Mouse (Mus musculus) hindbrain, embryonic 11.5 days (tissue): ENCODE data around the gene Pin4. TPM values are rescaled to one million over a fixed set of nuclear protein-coding genes. Genes with fewer than 3 reads are reported as not detected.

Source experiments
- ATAC-seq: fragments of 200-750 bp; cut with Nextera tagmentation; 2 replicates; pipeline ENCODE4 v1.8.0; 2017; ENCODE audit warnings: mild to moderate bottlenecking, moderate TSS enrichment, moderate library complexity; ENCODE audit not compliant: low FRiP score
- DNase-seq: peaks from one replicate; pipeline ENCODE4 v3.0.0-alpha.2; 2015; ENCODE audit warnings: low spot score
- H3K27ac ChIP-seq: fragments of 300-500 bp; sonication (generic); 2 replicates; pipeline ENCODE4 v1.5.1; 2014; ENCODE audit warnings: mild to moderate bottlenecking, low read depth, low read length
- H3K27me3 ChIP-seq: fragments of 300-500 bp; sonication (generic); 2 replicates; pipeline ENCODE4 v1.6.1; 2014; ENCODE audit warnings: mild to moderate bottlenecking, low read length, moderate library complexity, mixed read lengths; ENCODE audit not compliant: control insufficient read depth, insufficient read depth
- H3K36me3 ChIP-seq: fragments of 300-500 bp; sonication (generic); 2 replicates; pipeline ENCODE4 v1.6.1; 2014; ENCODE audit warnings: mild to moderate bottlenecking, low read length, moderate library complexity, mixed read lengths; ENCODE audit not compliant: control insufficient read depth, insufficient read depth
- H3K4me1 ChIP-seq: fragments of 300-500 bp; sonication (generic); replicated peaks from 2 replicates; pipeline ENCODE4 v1.6.1; 2014; ENCODE audit warnings: low read length, mixed read lengths; ENCODE audit not compliant: control insufficient read depth, insufficient read depth
- H3K4me2 ChIP-seq: fragments of 300-500 bp; sonication (generic); replicated peaks from 2 replicates; pipeline ENCODE4 v1.6.1; 2014; ENCODE audit warnings: mild to moderate bottlenecking, low read depth, low read length
- H3K4me3 ChIP-seq: fragments of 300-500 bp; sonication (generic); 2 replicates; pipeline ENCODE4 v1.5.1; 2014; ENCODE audit warnings: low read depth, low read length
- H3K9ac ChIP-seq: fragments of 300-500 bp; sonication (generic); 2 replicates; pipeline ENCODE4 v1.6.1; 2014; ENCODE audit warnings: low read depth, low read length
- H3K9me3 ChIP-seq: fragments of 300-500 bp; sonication (generic); 2 replicates; pipeline ENCODE4 v1.6.1; 2016; ENCODE audit warnings: low read length; ENCODE audit not compliant: control insufficient read depth
- whole genome bisulfite sequencing: fragments of 180-500 bp; shearing (Covaris S2); extraction: QIAGEN DNeasy Blood & Tissue Kit; methylation state at CpG from one replicate; pipeline ENCODE4 v1.1.7; 2014; 5-methylcytosine and 5-hydroxymethylcytosine counted together
- polyA plus RNA-seq: library from polyadenylated mRNA; unstranded; fragments of >200 nt; fragmentation: Nextera tagmentation; extraction: Ambion mirVana; gene quantifications from 2 replicates; pipeline ENCODE4 v1.2.1, GENCODE M21; 2014

Pin4 gene
- polyA plus RNA-seq, 1 experiment from 2014 or later = 70.7 TPM

GRCm38 (mm10) chrX:102115676-102116075, 3.6 kb upstream of the Pin4 start:
- ATAC-seq (no peak), DNase-seq (peak; percentile 5)
- no peak overlapping the region for H3K4me3 ChIP-seq
- H3K9ac ChIP-seq = no peak overlapping the region
- no peak overlapping the region for H3K4me2 ChIP-seq
- H3K27ac ChIP-seq = peak overlapping the region; percentile 24; the same call in 1 of the 2 replicates
- no peaks in the 10 kb centered on the region for H3K27me3 ChIP-seq
- no peaks in the 10 kb centered on the region for H3K9me3 ChIP-seq
- H3K4me1 ChIP-seq = no peaks in the 10 kb centered on the region
- no peaks in the 10 kb centered on the region for H3K36me3 ChIP-seq
- WGBS = 38% methylated on average over 4 of the region's 4 CpGs

GRCm38 (mm10) chrX:102121321-102121720, 2.1 kb downstream of the Pin4 start:
- H3K9ac ChIP-seq = no peak overlapping the region
- no peaks in the 10 kb centered on the region for H3K36me3 ChIP-seq
- no peak overlapping the region for H3K4me2 ChIP-seq
- DNase-seq (no peak), ATAC-seq (no peak)
- no peak overlapping the region for H3K4me3 ChIP-seq
- no peak overlapping the region for H3K27ac ChIP-seq
- no peaks in the 10 kb centered on the region for H3K27me3 ChIP-seq
- 84% methylated on average over 2 of the region's 2 CpGs for WGBS
- no peaks in the 10 kb centered on the region for H3K9me3 ChIP-seq
- no peaks in the 10 kb centered on the region for H3K4me1 ChIP-seq

- Histone ChIP-seq H3K27ac (no peak overlapping the region), H3K9me3 (no peaks in the 10 kb centered on the region), H3K4me2 (no peak overlapping the region), H3K9ac (no peak overlapping the region), H3K4me3 (no peak overlapping the region), H3K27me3 (no peaks in the 10 kb centered on the region), H3K4me1 (no peaks in the 10 kb centered on the region), H3K36me3 (no peaks in the 10 kb centered on the region)
- no peak for ATAC-seq
- 80% methylated on average over 1 of the region's 1 CpGs for WGBS
- DNase-seq = no peak
Measured at GRCm38 (mm10) chrX:102141157-102141556, 21.9 kb downstream of the Pin4 start.

- Histone ChIP-seq H3K9ac (peak within 1 kb of the TSS; percentile 45; the same call in 1 of the 2 replicates), H3K36me3 (no peaks in the 10 kb centered on the region), H3K4me2 (peak within 1 kb of the TSS; percentile 33), H3K9me3 (no peaks in the 10 kb centered on the region), H3K27ac (peak within 1 kb of the TSS; percentile 60), H3K4me1 (no peaks in the 10 kb centered on the region), H3K4me3 (peak within 1 kb of the TSS; percentile 42), H3K27me3 (no peaks in the 10 kb centered on the region)
- WGBS = 16% methylated on average over 42 of the region's 42 CpGs
- peak; percentile 99 for ATAC-seq
- peak; percentile 90 for DNase-seq
Measured at GRCm38 (mm10) chrX:102156618-102157422, 37.6 kb downstream of the Pin4 start, which contains the start of gene Ercc6l. Gene Ercc6l, minus strand, starts transcription at chrX:102157091.

GRCm38 (mm10) chrX:102157423-102157791, 38.2 kb downstream of the Pin4 start:
- Histone ChIP-seq H3K27ac (peak overlapping the region; percentile 60), H3K4me3 (peak overlapping the region; percentile 42), H3K9ac (peak overlapping the region; percentile 31; the same call in 1 of the 2 replicates), H3K9me3 (no peaks in the 10 kb centered on the region), H3K4me1 (no peaks in the 10 kb centered on the region), H3K4me2 (0 out of 2 replicates have a peak overlapping the region, but pooled peaks have one; percentile 7), H3K36me3 (no peaks in the 10 kb centered on the region), H3K27me3 (no peaks in the 10 kb centered on the region)
- DNase-seq = no peak
- no peak for ATAC-seq
- 52% methylated on average over 5 of the region's 5 CpGs for WGBS

- H3K36me3 ChIP-seq = no peaks in the 10 kb centered on the region
- H3K27ac ChIP-seq = no peak overlapping the region
- DNase-seq (peak; percentile 13), ATAC-seq (no peak)
- no peaks in the 10 kb centered on the region for H3K27me3 ChIP-seq
- no peak overlapping the region for H3K9ac ChIP-seq
- H3K4me3 ChIP-seq = no peak overlapping the region
- no peak overlapping the region for H3K4me2 ChIP-seq
- 53% methylated on average over 2 of the region's 2 CpGs for WGBS
- no peaks in the 10 kb centered on the region for H3K4me1 ChIP-seq
- H3K9me3 ChIP-seq = no peaks in the 10 kb centered on the region
Measured at GRCm38 (mm10) chrX:102159778-102160177, 40.5 kb downstream of the Pin4 start.

- Histone ChIP-seq H3K9ac (no peak overlapping the region), H3K4me1 (no peaks in the 10 kb centered on the region), H3K27me3 (no peaks in the 10 kb centered on the region), H3K4me2 (no peak overlapping the region), H3K36me3 (no peaks in the 10 kb centered on the region), H3K4me3 (no peak overlapping the region), H3K27ac (no peak overlapping the region), H3K9me3 (no peaks in the 10 kb centered on the region)
- 58% methylated on average over 2 of the region's 2 CpGs for WGBS
- DNase-seq = no peak
- no peak for ATAC-seq
Measured at GRCm38 (mm10) chrX:102160528-102160927, 41.3 kb downstream of the Pin4 start.

GRCm38 (mm10) chrX:102163096-102163495, 43.8 kb downstream of the Pin4 start:
- Histone ChIP-seq H3K4me3 (no peak overlapping the region), H3K36me3 (no peaks in the 10 kb centered on the region), H3K27me3 (peaks cover 3% of the 10 kb centered on the region; the same call in 1 of the 2 replicates), H3K9ac (no peak overlapping the region), H3K4me2 (no peak overlapping the region), H3K4me1 (no peaks in the 10 kb centered on the region), H3K27ac (no peak overlapping the region), H3K9me3 (no peaks in the 10 kb centered on the region)
- ATAC-seq = no peak
- no peak for DNase-seq
- 47% methylated on average over 2 of the region's 2 CpGs for WGBS

- WGBS = 88% methylated on average over 4 of the region's 4 CpGs
- H3K9me3 ChIP-seq = no peaks in the 10 kb centered on the region
- DNase-seq (no peak), ATAC-seq (no peak)
- no peak overlapping the region for H3K27ac ChIP-seq
- peaks cover 3% of the 10 kb centered on the region; the same call in 1 of the 2 replicates for H3K27me3 ChIP-seq
- H3K4me3 ChIP-seq = no peak overlapping the region
- H3K4me2 ChIP-seq = no peak overlapping the region
- no peaks in the 10 kb centered on the region for H3K4me1 ChIP-seq
- H3K9ac ChIP-seq = no peak overlapping the region
- no peaks in the 10 kb centered on the region for H3K36me3 ChIP-seq
Measured at GRCm38 (mm10) chrX:102163529-102163928, 44.3 kb downstream of the Pin4 start.
